In the genomic region with DNA sequence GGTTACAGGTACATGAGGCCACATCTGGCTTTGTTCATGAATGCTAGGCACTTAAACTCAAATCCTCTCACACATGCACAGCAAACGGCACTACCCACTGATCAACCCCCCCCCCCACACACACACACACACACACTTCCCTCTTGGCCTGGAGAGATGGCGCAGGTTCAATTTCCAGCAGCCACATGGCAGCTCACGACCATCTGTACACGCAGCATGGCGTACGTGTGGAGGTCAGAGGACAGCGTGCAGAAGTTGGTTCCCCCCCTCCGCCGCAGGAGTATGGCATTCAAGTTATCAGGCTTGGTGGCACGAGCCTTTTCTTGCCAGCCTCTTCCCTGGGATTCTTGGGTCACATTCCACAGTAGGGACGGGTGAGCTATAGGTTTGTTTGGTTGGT, we compare ENCODE assay signal across 15 mouse cellular contexts.
"Had no signal": no experiment of that assay in that cellular context is flagged by ENCODE, and none has a peak within 500 bp of the region (broad histone marks: within the 10 kb centered on the region; RNA-seq: fewer than 3 reads in every experiment).

No protein-coding gene starts in this region.

- H3K4me2 ChIP-seq: lung, embryonic 14.5 days; midbrain, embryonic 12.5 days; neural tube, embryonic 12.5 days; stomach, embryonic 15.5 days had no signal

- H3K4me1 ChIP-seq: stomach, embryonic 15.5 days had no signal

- ATAC-seq: midbrain, embryonic 16.5 days had no signal

- H3K9ac ChIP-seq: lung, embryonic 14.5 days; midbrain, embryonic 12.5 days; neural tube, embryonic 12.5 days; stomach, embryonic 15.5 days had no signal

- H3K27ac ChIP-seq: midbrain, embryonic 10.5 days; midbrain, embryonic 12.5 days; neural tube, embryonic 12.5 days; stomach, embryonic 15.5 days; stomach, postnatal 0 days had no signal

- H3K27me3 ChIP-seq: midbrain, embryonic 12.5 days; neural tube, embryonic 12.5 days; stomach, embryonic 15.5 days had no signal

- H3K4me3 ChIP-seq: midbrain, embryonic 10.5 days; midbrain, embryonic 12.5 days; neural tube, embryonic 12.5 days; stomach, embryonic 15.5 days had no signal

- H3K9me3 ChIP-seq: midbrain, embryonic 10.5 days; midbrain, embryonic 12.5 days; neural tube, embryonic 12.5 days; stomach, embryonic 15.5 days had no signal

- DNase-seq: lung, adult 18-20 months; lung, embryonic 14.5 days; lung, postnatal 10 days; lung, postnatal 4 days; midbrain, embryonic 14.5 days; right cerebral cortex, postnatal 14 days; thymus, adult 2 months; thymus, postnatal 25 days; thymus, postnatal 4 days had no signal

- H3K36me3 ChIP-seq: midbrain, embryonic 10.5 days; midbrain, embryonic 12.5 days; neural tube, embryonic 12.5 days; stomach, embryonic 15.5 days had no signal
